Mouse (Mus musculus) cerebellum, adult 9-11 months (tissue): ENCODE measurements around the gene Pcsk6.

Source experiments
- DNase-seq: peaks from one replicate; pipeline ENCODE4 v3.0.0; 2022

Gene Pcsk6

GRCm38 (mm10) chr7:65946397-65946796 is 84.9 kb downstream of the Pcsk6 start:
- DNase-seq = no peak

DNA sequence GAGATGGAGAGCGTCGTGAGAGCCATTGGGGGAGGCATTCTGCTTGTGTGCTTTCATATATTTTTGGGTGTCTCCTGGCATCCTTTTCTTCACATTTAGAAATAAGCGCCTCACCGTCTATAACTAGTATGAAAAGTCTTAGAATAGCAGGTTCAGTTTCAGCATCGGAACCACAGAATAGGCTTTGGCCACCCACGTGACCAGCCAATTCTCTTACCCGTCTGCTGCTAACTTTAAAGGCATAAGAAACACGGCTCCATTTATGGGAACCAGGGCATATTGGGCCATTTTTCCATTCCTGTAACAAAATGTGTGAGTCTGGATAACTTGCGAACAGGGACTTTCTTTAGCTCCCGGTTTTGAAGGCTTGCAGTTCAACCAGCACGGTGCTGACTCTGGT is 87.4 kb downstream of the Pcsk6 start:
- no peak for DNase-seq

DNA sequence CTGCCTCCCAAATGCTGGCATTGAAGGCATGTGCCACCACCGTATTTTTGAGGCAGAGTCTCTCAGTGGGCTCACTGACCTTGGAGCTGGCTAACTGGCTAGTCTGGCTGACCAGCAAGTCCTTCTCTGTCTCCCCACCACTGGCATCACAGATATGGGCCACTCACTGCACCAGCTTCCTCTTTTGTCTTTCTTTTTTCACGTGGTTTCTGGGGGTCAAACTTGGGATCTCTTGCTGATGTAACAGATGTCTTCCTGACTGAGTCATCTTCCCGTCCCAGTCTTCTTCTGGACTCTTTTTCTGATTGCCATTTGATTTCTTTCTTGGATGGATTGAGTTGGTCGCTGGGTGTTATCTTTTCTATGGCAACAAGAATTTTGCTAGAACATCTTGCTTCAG is 93.0 kb downstream of the Pcsk6 start:
- DNase-seq = no peak

- no peak for DNase-seq
Measured at GRCm38 (mm10) chr7:65955304-65956220, 94.0 kb downstream of the Pcsk6 start.

GRCm38 (mm10) chr7:65957245-65957644 is 95.7 kb downstream of the Pcsk6 start:
- no peak for DNase-seq

GRCm38 (mm10) chr7:65958105-65958504 is 96.6 kb downstream of the Pcsk6 start:
- no peak for DNase-seq

DNA sequence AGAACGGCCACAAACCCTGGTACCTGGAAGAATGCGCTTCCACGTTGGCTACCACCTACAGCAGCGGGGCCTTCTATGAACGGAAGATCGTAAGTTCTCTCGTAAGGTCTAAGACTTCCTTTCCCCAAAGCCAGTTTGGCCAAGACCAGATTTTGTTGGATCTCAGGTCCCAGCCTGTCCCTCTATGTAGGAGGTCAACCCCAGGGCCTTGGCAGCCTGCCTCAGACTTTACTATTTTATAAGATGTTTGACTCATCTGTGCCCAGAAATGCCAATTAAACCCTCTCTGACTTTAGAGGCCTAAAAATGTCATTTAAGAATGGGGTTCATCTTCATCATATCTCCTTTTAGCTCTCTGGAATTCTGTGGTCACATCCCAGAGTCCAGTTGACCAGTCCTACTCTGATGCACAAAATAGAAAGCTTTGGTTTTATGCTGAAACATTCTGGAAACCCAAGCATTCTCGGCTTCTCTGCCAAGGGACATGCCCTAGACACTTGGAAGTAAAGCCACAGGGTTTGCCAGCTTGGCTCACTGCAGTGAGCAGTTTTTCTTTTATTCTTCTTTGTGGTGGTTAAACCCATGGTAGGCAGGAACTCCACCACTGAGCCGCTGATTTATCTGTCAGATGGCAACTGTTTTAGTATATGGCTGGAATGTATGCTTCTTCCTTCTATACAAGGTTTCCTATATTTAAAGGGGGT is 97.8 kb downstream of the Pcsk6 start:
- DNase-seq = no peak

DNA sequence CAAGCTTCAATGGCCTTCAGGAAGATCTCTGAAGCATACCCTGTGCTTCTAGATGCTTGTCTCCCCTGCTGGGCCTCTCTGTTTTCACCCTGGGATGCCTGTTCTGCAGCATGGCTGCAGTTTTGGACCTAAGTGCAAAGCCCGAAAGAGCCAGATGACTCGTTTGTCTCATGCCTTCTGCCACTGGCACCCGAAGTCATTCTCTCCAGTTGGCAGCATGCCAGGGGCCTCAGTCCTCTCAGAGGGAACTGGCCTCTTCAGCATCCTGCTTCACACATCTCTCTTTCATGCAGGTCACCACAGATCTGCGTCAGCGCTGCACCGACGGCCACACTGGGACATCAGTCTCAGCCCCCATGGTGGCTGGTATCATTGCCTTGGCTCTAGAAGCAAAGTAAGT is 101.1 kb downstream of the Pcsk6 start:
- peak; percentile 62 for DNase-seq

DNA sequence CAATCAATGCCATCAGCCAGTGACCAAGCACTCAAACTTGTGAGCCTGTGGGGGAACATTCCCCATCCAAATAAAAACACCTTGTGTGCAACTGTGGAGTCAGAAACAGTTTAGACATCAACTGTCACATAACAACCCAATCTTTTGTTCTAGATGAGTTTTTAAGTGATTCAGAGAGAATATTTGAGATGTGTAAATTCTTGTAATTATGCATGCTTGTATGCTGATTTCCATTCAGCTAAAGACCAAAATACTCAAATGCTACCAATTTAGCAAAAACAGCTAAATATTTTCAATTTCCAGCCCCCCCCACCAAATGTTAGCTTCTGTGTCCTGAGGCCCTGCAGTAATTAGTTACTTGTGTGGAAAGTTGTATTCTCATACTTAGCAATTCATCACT is 102.9 kb downstream of the Pcsk6 start:
- DNase-seq = no peak

DNA sequence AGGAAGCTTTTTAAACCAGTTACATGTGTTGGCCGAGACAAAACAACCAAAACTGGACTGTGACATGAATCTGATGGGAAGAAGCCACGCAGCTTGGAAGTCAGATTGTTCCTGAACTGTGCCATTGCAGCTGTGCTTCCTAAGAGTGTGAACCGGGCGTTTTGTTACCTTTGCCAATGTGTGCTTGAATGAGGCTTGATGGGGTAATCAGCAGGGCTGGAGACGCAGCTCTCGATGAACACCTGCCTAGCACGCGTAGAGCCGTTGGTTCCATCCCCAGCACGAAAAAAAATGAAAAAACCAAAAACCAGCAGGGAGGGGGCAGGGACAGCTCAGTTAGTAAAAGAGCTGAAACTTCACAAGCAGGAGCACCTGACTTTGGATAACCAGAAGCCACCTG is 109.8 kb downstream of the Pcsk6 start:
- no peak for DNase-seq

DNA sequence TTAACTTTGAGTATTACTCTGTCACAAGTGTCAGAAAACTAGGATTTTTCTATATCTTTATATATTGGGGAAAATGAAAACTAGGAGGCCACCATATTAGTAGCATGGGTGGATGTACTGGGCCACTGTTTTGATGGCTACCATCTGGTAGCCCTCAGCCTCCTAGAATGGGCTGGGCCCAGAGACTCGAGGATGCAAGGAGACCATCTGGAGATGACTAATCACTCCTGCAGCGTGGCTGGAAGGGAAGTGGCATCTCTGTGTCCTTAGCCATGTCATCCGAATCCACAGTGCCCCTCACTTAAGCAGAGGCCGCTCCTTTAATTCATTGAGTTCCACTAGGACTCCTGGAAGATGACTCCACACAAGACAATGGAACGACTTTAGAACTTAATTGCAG is 115.8 kb downstream of the Pcsk6 start:
- DNase-seq = no peak

DNA sequence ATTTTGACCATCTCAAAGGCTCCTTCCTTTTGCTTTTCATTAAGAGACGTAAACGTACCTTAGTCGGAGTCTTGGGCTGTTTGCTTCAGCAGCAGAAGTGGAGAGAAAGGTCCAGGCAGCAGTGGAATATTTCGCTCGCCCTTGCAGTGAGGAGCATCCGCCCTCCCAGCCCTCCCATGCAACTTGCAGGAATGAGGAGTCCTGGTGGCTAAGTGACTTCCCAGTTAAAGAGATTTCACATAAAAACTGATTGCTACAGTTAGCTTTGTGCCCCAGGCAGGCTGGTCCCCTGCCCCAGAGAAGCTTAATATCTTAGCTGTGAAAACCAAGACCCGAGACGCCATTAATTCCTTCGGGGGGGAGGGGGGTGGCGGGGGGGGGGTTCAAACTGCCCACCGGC is 116.4 kb downstream of the Pcsk6 start:
- DNase-seq = no peak

GRCm38 (mm10) chr7:65978996-65979823 is 117.7 kb downstream of the Pcsk6 start:
- no peak for DNase-seq

GRCm38 (mm10) chr7:65980000-65980399 is 118.5 kb downstream of the Pcsk6 start:
- no peak for DNase-seq

- no peak for DNase-seq
Measured at GRCm38 (mm10) chr7:65982057-65982456, 120.5 kb downstream of the Pcsk6 start.

DNA sequence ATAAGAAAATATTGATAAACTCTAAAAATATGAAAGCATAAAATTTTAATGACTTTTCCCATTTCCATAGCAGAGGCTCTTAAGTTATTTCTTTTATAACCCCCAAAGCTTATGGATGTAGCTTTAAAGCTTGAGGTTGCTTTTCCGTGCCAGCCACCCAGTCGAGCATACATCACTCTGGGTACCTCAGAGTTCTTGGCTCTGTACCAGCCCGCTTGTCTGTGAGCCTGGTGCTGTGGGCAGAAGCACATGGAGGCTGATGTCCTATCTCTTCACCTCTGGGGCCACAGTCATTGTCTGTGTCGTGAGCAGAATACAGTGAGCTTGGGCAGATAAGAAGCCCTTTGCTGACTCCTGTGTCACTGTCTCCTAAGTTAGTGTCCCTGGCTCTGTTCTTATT is 126.7 kb downstream of the Pcsk6 start:
- no peak for DNase-seq

DNA sequence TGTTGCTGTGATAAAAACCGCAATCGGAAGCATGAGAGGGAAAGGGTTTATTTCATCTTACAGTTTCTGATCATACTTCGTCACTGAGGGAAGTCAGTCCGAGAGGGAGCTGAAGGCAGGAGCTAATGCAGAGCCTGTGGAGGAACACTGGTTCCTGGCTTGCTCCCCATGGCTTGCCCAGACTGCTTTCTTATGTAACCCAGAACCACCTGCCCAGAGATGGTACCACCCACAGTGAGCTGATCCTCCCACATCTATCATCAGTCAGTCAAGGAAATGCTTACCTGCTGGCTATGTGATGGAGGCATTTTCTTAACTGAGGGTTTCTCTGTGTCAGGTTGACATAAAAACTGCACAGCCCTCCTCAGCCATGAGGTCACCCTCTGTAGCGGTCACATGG is 127.2 kb downstream of the Pcsk6 start:
- no peak for DNase-seq

GRCm38 (mm10) chr7:65992329-65992728 is 130.8 kb downstream of the Pcsk6 start:
- no peak for DNase-seq

GRCm38 (mm10) chr7:65993410-65993809 is 131.9 kb downstream of the Pcsk6 start:
- DNase-seq = no peak

GRCm38 (mm10) chr7:66001035-66001754 is 139.7 kb downstream of the Pcsk6 start:
- DNase-seq = peak; percentile 60

GRCm38 (mm10) chr7:66001797-66002196 is 140.3 kb downstream of the Pcsk6 start:
- no peak for DNase-seq

DNA sequence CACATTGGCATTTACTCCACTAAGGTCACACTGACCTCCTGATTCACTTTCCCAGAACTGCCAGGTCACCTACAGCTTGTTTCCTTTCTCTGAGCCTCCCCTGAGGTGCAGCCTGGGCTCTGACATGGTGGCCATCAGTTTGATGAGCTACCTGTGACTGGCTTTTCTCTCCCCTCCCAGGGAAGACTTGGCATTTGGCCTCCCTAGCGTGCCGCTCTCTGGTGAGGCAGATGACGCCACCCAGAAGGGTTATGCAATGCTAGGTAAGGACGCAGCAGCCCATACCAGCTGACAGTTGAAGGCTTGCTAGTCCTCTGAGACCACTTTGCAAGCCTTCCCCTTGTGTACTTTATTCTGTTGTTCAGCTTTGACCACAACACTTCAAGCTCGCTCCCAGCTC is 141.9 kb downstream of the Pcsk6 start:
- no peak for DNase-seq
